Mouse (Mus musculus): ENCODE measurements around the gene Rsad2. TPM values are rescaled to one million over a fixed set of nuclear protein-coding genes. Genes with fewer than 3 reads are reported as not detected.

Gene Rsad2
- polyA plus RNA-seq, 1 experiment: 1.7 TPM

- TF ChIP-seq TAL1 (IDR thresholded peaks at IDR 0.05; ENCODE audit: low read length) (no peak), GATA1 (IDR thresholded peaks at IDR 0.05; ENCODE audit: low read length) (no peak)
- H3K9me3 ChIP-seq (ENCODE audit: control insufficient read depth, low read length): no peaks in the 10 kb centered on the region
- H3K36me3 ChIP-seq (ENCODE audit: control insufficient read depth): peaks cover 45% of the 10 kb centered on the region
- peaks cover 76% of the 10 kb centered on the region for H3K4me1 ChIP-seq (ENCODE audit: control insufficient read depth)
- no peaks in the 10 kb centered on the region for H3K27me3 ChIP-seq (ENCODE audit: control insufficient read depth)
- no peak overlapping the region for H3K4me3 ChIP-seq (replicated peaks)
Measured at GRCm38 (mm10) chr12:26473746-26474145, 17.5 kb upstream of the Rsad2 start.

GRCm38 (mm10) chr12:26472770-26473481 is 16.7 kb upstream of the Rsad2 start:
- Histone ChIP-seq H3K4me3 (replicated peaks) (peak overlapping the region; percentile 33), H3K4me1 (ENCODE audit: control insufficient read depth) (peaks cover 81% of the 10 kb centered on the region), H3K36me3 (ENCODE audit: control insufficient read depth) (peaks cover 36% of the 10 kb centered on the region), H3K27me3 (ENCODE audit: control insufficient read depth) (no peaks in the 10 kb centered on the region), H3K9me3 (ENCODE audit: control insufficient read depth, low read length) (no peaks in the 10 kb centered on the region)
- TF ChIP-seq TAL1 (IDR thresholded peaks at IDR 0.05; ENCODE audit: low read length) (peak; percentile 83), GATA1 (IDR thresholded peaks at IDR 0.05; ENCODE audit: low read length) (peak; percentile 82)

DNA sequence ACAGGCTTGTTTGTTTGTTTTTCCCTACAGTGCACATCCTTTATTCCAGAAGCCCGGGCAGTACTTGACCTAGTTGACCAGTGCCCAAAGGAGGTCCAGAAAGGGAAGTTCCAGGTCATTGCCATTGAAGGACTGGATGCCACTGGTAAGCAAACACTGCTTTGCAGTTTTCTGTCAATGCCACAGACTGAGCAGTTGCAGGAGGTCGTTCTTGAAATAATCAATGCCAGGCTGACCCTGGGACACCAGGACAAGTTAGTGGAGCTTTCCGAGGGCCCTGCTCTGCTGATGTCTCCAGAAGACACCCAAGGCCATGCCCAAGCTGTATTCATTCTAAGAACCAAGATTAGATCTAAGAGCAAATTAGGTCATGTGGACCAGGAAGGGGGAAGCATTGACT is 15.1 kb upstream of the Rsad2 start:
- Histone ChIP-seq H3K27me3 (ENCODE audit: control insufficient read depth) (no peaks in the 10 kb centered on the region), H3K4me1 (ENCODE audit: control insufficient read depth) (peaks cover 76% of the 10 kb centered on the region), H3K4me3 (replicated peaks) (peak overlapping the region; percentile 87), H3K36me3 (ENCODE audit: control insufficient read depth) (peaks cover 24% of the 10 kb centered on the region), H3K9me3 (ENCODE audit: control insufficient read depth, low read length) (no peaks in the 10 kb centered on the region)
- TF ChIP-seq TAL1 (IDR thresholded peaks at IDR 0.05; ENCODE audit: low read length): no peak
- no peak for TF ChIP-seq GATA1 (IDR thresholded peaks at IDR 0.05; ENCODE audit: low read length)

DNA sequence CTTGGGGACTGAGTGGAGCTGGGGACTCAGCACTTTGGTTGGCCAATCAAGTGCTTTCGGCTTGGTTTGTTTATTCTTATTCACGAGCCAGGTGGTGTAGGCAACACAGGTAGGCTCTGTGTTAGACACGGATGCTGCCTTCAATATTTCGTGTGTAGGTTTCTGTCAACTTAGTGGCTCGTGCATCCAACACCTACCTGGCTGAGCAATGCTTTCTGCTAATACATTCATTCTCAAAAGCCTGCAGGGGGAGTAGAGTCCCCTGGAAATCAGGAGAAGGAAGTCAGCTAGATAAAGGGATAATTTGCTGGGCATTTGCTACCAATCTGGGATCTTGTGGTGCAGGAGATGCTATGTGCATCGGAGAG is 13.8 kb upstream of the Rsad2 start:
- TF ChIP-seq GATA1 (IDR thresholded peaks at IDR 0.05; ENCODE audit: low read length) (no peak), TAL1 (IDR thresholded peaks at IDR 0.05; ENCODE audit: low read length) (no peak)
- Histone ChIP-seq H3K4me1 (ENCODE audit: control insufficient read depth) (peaks cover 71% of the 10 kb centered on the region), H3K36me3 (ENCODE audit: control insufficient read depth) (peaks cover 17% of the 10 kb centered on the region)

DNA sequence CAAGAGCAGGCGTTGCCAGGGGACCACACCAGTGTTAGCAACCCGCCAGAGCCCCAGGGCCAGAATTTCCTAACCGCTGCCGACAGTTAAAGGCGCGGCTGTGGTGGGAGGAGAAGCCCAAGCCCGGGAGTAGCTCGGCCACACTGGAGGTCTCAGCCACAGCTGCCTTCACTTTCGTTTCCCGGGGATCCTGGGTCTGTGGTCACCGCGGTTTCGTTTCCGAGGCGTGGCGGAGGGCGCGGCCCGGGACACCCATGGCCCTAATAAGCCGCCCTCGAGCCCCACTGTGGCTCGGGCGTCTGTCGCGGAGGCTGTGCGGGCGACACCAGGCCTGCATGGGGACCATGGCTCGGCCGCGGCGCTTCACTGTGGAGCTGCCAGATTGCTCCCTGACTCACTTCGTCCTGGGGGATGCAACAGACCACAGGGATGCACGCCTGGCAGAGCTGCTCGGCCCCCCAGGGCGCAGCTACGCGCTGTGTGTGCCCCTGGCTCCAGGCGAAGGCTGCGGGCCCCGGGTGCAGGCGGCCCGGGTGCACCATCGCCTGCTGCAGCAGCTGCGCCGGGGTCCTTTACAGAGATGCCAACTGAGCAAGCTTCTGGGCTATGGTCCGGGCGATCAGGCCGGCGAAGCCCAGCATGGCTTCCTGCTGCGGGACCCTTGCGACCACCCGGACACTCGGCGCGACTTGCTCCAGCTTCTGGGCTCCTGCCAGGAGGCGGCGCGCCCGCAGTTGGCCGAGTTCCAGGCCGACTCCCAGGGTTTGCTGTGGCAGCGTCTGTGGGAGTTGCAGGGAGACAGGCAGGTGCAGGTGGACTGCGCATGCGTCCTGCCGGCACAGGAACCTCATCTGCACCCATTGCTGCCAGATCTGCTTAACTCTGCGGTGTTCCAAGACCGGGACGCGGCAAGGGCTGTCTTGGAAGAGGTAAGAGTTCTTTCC is 13.1 kb upstream of the Rsad2 start, which contains the start of gene Cmpk2:
Cmpk2 (plus strand) TSS at position 107 of the 944 bp plus-strand sequence.
- no peak for TF ChIP-seq GATA1 (IDR thresholded peaks at IDR 0.05; ENCODE audit: low read length)
- no peak for TF ChIP-seq TAL1 (IDR thresholded peaks at IDR 0.05; ENCODE audit: low read length)
- no peaks in the 10 kb centered on the region for H3K9me3 ChIP-seq (ENCODE audit: control insufficient read depth, low read length)
- peaks cover 69% of the 10 kb centered on the region for H3K4me1 ChIP-seq (ENCODE audit: control insufficient read depth)
- peaks cover 17% of the 10 kb centered on the region for H3K36me3 ChIP-seq (ENCODE audit: control insufficient read depth)
- no peaks in the 10 kb centered on the region for H3K27me3 ChIP-seq (ENCODE audit: control insufficient read depth)
- H3K4me3 ChIP-seq (replicated peaks): peak within 1 kb of the TSS; percentile 87

More for the DNA sequence above, 13.8 kb upstream of the Rsad2 start:
- Histone ChIP-seq H3K9me3 (ENCODE audit: control insufficient read depth, low read length) (no peaks in the 10 kb centered on the region), H3K4me3 (replicated peaks) (peak overlapping the region; percentile 87), H3K27me3 (ENCODE audit: control insufficient read depth) (no peaks in the 10 kb centered on the region)

DNA sequence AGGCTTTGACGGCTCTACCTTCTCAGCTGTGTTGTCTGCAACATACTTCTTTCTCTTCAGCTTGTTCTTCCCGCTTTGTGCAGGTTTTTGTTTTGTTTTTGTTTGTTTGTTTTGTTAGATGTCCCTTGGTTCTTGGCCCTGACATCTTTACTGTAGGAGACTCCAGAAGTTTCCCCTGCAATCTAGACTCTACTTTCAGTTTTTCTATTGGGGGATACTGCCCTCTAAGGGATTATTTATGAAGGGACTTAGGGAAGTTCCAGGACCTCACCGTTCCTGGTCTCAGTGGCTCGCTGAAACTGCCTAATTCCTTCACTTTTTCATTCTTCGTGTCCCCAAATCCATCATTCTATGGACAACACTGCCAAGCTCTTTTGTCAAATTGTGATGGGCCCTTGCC is 9.3 kb upstream of the Rsad2 start:
- Histone ChIP-seq H3K36me3 (ENCODE audit: control insufficient read depth) (no peaks in the 10 kb centered on the region), H3K4me3 (replicated peaks) (no peak overlapping the region), H3K27me3 (ENCODE audit: control insufficient read depth) (peaks cover 2% of the 10 kb centered on the region; the same call in 1 of the 2 replicates), H3K4me1 (ENCODE audit: control insufficient read depth) (peaks cover 33% of the 10 kb centered on the region), H3K9me3 (ENCODE audit: control insufficient read depth, low read length) (no peaks in the 10 kb centered on the region)
- TF ChIP-seq GATA1 (IDR thresholded peaks at IDR 0.05; ENCODE audit: low read length) (no peak), TAL1 (IDR thresholded peaks at IDR 0.05; ENCODE audit: low read length) (no peak)

- Histone ChIP-seq H3K27me3 (ENCODE audit: control insufficient read depth) (peaks cover 4% of the 10 kb centered on the region), H3K4me3 (replicated peaks) (no peak overlapping the region), H3K36me3 (ENCODE audit: control insufficient read depth) (no peaks in the 10 kb centered on the region), H3K9me3 (ENCODE audit: control insufficient read depth, low read length) (no peaks in the 10 kb centered on the region), H3K4me1 (ENCODE audit: control insufficient read depth) (peaks cover 12% of the 10 kb centered on the region)
- TF ChIP-seq GATA1 (IDR thresholded peaks at IDR 0.05; ENCODE audit: low read length) (no peak), TAL1 (IDR thresholded peaks at IDR 0.05; ENCODE audit: low read length) (no peak)
Measured at GRCm38 (mm10) chr12:26460091-26460490, 3.8 kb upstream of the Rsad2 start.

GRCm38 (mm10) chr12:26454682-26455081 is 1.6 kb downstream of the Rsad2 start:
- no peaks in the 10 kb centered on the region for H3K36me3 ChIP-seq (ENCODE audit: control insufficient read depth)
- TF ChIP-seq GATA1 (IDR thresholded peaks at IDR 0.05; ENCODE audit: low read length) (no peak), TAL1 (IDR thresholded peaks at IDR 0.05; ENCODE audit: low read length) (no peak)
- H3K27me3 ChIP-seq (ENCODE audit: control insufficient read depth): peaks cover 2% of the 10 kb centered on the region; the same call in 1 of the 2 replicates
- H3K9me3 ChIP-seq (ENCODE audit: control insufficient read depth, low read length): no peaks in the 10 kb centered on the region
- peaks cover 48% of the 10 kb centered on the region for H3K4me1 ChIP-seq (ENCODE audit: control insufficient read depth)
- H3K4me3 ChIP-seq (replicated peaks): peak overlapping the region; percentile 61

- TF ChIP-seq GATA1 (IDR thresholded peaks at IDR 0.05; ENCODE audit: low read length) (no peak), TAL1 (IDR thresholded peaks at IDR 0.05; ENCODE audit: low read length) (no peak)
- Histone ChIP-seq H3K4me3 (replicated peaks) (no peak overlapping the region), H3K4me1 (ENCODE audit: control insufficient read depth) (peaks cover 48% of the 10 kb centered on the region), H3K9me3 (ENCODE audit: control insufficient read depth, low read length) (no peaks in the 10 kb centered on the region), H3K27me3 (ENCODE audit: control insufficient read depth) (peaks cover 2% of the 10 kb centered on the region; the same call in 1 of the 2 replicates), H3K36me3 (ENCODE audit: control insufficient read depth) (no peaks in the 10 kb centered on the region)
Measured at GRCm38 (mm10) chr12:26452951-26453350, 3.3 kb downstream of the Rsad2 start.
